Mouse (Mus musculus): ENCODE measurements around the gene Arfgap3. TPM values are rescaled to one million over a fixed set of nuclear protein-coding genes. Genes with fewer than 3 reads are reported as not detected.
"Not testable (repeated sequence)": the region's sequence is repeated elsewhere in the genome, so short reads cannot be mapped to it uniquely, and the experiment has no call there.

The Arfgap3 gene
- polyA plus RNA-seq, 1 experiment = 24.9 TPM

GRCm38 (mm10) chr15:83290899-83291298 is 59.1 kb downstream of the Arfgap3 start:
- TF ChIP-seq POLR2A (IDR thresholded peaks at IDR 0.05; ENCODE audit: extremely low read depth, insufficient read depth, low read length) (no peak), CTCF (IDR thresholded peaks at IDR 0.05; ENCODE audit: extremely low read depth, insufficient read depth, low read length) (no peak)
- H3K4me3 ChIP-seq (ENCODE audit: insufficient read depth, low read length) = no peak overlapping the region
- H3K27ac ChIP-seq (ENCODE audit: insufficient read depth, low read length) = no peak overlapping the region
- no peaks in the 10 kb centered on the region for H3K4me1 ChIP-seq (ENCODE audit: control insufficient read depth, insufficient read depth, low read length)

DNA sequence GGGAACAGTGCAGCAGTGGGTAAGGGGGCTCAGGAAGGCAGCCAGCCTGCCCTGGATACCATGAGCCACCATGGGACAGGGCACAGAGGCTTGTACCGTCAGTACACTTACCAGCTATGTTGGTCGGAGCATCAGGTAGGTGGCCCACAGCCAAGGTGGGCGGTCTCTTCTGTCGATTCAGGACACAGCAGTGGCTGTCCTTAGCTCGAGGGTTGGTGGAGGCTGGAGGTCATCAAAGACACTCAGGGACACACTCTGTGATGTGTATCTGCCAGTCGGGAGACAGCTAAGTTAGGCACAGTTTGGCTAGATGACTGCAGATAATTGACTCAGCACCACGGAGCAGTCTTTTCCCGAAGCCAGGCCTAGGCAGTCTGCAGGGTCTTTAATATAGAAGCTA is 65.2 kb downstream of the Arfgap3 start:
- Histone ChIP-seq H3K4me1 (ENCODE audit: control insufficient read depth, insufficient read depth, low read length) (no peaks in the 10 kb centered on the region), H3K4me3 (ENCODE audit: insufficient read depth, low read length) (no peak overlapping the region)
- no peak for TF ChIP-seq CTCF (IDR thresholded peaks at IDR 0.05; ENCODE audit: extremely low read depth, insufficient read depth, low read length)
- no peak for TF ChIP-seq POLR2A (IDR thresholded peaks at IDR 0.05; ENCODE audit: extremely low read depth, insufficient read depth, low read length)

GRCm38 (mm10) chr15:83282397-83282796 is 67.7 kb downstream of the Arfgap3 start:
- no peak overlapping the region for H3K4me3 ChIP-seq (ENCODE audit: insufficient read depth, low read length)
- TF ChIP-seq CTCF (IDR thresholded peaks at IDR 0.05; ENCODE audit: extremely low read depth, insufficient read depth, low read length) (no peak), POLR2A (IDR thresholded peaks at IDR 0.05; ENCODE audit: extremely low read depth, insufficient read depth, low read length) (no peak)
- no peaks in the 10 kb centered on the region for H3K4me1 ChIP-seq (ENCODE audit: control insufficient read depth, insufficient read depth, low read length)

More for the DNA sequence above, 65.2 kb downstream of the Arfgap3 start:
- H3K27ac ChIP-seq (ENCODE audit: insufficient read depth, low read length) = no peak overlapping the region

DNA sequence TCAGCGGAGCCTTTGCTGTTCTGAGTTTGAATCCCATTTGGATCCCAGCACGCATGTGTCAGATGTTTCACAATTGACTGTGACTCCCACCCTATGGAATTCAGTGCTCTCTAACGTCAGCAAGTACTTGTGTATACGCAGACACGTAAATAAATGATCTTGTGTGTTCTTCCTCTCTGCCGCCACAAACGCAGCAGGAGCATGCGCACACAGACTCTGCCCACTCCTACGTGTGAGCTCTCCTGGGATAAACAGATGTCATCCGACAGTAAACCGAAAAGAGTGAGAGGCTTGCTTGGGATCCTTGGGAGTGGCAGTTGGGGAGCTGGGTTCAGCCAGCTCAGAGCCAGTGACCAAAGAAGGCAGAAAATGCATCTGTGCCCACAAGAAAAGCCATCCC is 68.7 kb downstream of the Arfgap3 start:
- H3K27ac ChIP-seq (ENCODE audit: insufficient read depth, low read length) = no peak overlapping the region
- TF ChIP-seq CTCF (IDR thresholded peaks at IDR 0.05; ENCODE audit: extremely low read depth, insufficient read depth, low read length) = no peak
- no peak for TF ChIP-seq POLR2A (IDR thresholded peaks at IDR 0.05; ENCODE audit: extremely low read depth, insufficient read depth, low read length)
- no peak overlapping the region for H3K4me3 ChIP-seq (ENCODE audit: insufficient read depth, low read length)
- H3K4me1 ChIP-seq (ENCODE audit: control insufficient read depth, insufficient read depth, low read length) = no peaks in the 10 kb centered on the region

More at GRCm38 (mm10) chr15:83282397-83282796, 67.7 kb downstream of the Arfgap3 start:
- no peak overlapping the region for H3K27ac ChIP-seq (ENCODE audit: insufficient read depth, low read length)

DNA sequence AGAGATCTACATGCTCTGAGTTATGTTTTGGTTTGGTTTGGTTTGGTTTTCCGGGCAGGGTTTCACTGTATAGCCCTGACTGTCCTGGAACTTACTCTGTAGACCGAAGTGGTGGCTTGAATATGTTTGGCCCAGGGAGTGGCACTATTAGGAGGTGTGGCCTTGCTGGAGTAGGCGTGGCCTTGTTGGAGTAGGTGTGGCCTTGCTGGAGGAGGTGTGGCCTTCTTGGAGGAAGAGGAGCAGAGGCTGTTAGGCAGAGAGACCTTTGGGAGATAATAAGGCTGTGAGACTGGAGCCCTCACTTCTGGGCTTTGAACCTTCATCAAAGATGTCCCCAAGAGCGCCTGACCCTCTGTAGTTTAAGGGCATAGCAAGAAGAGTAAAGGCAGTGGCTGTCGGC is 71.5 kb downstream of the Arfgap3 start:
- no peaks in the 10 kb centered on the region for H3K4me1 ChIP-seq (ENCODE audit: control insufficient read depth, insufficient read depth, low read length)
- H3K27ac ChIP-seq (ENCODE audit: insufficient read depth, low read length) = no peak overlapping the region
- TF ChIP-seq CTCF (IDR thresholded peaks at IDR 0.05; ENCODE audit: extremely low read depth, insufficient read depth, low read length) (no peak), POLR2A (IDR thresholded peaks at IDR 0.05; ENCODE audit: extremely low read depth, insufficient read depth, low read length) (no peak)
- H3K4me3 ChIP-seq (ENCODE audit: insufficient read depth, low read length) = no peak overlapping the region

GRCm38 (mm10) chr15:83277451-83277850 is 72.6 kb downstream of the Arfgap3 start:
- no peak overlapping the region for H3K27ac ChIP-seq (ENCODE audit: insufficient read depth, low read length)
- H3K4me1 ChIP-seq (ENCODE audit: control insufficient read depth, insufficient read depth, low read length) = no peaks in the 10 kb centered on the region
- TF ChIP-seq CTCF (IDR thresholded peaks at IDR 0.05; ENCODE audit: extremely low read depth, insufficient read depth, low read length) (no peak), POLR2A (IDR thresholded peaks at IDR 0.05; ENCODE audit: extremely low read depth, insufficient read depth, low read length) (no peak)
- H3K4me3 ChIP-seq (ENCODE audit: insufficient read depth, low read length) = no peak overlapping the region

- H3K27ac ChIP-seq (ENCODE audit: insufficient read depth, low read length); H3K4me1 ChIP-seq (ENCODE audit: control insufficient read depth, insufficient read depth, low read length); H3K4me3 ChIP-seq (ENCODE audit: insufficient read depth, low read length): not testable (repeated sequence)
These were observed 75.8 kb downstream of the Arfgap3 start for GRCm38 (mm10) chr15:83274237-83274636.

- Histone ChIP-seq H3K27ac (ENCODE audit: insufficient read depth, low read length) (no peak overlapping the region), H3K4me3 (ENCODE audit: insufficient read depth, low read length) (no peak overlapping the region), H3K4me1 (ENCODE audit: control insufficient read depth, insufficient read depth, low read length) (no peaks in the 10 kb centered on the region)
- TF ChIP-seq CTCF (IDR thresholded peaks at IDR 0.05; ENCODE audit: extremely low read depth, insufficient read depth, low read length) (no peak), POLR2A (IDR thresholded peaks at IDR 0.05; ENCODE audit: extremely low read depth, insufficient read depth, low read length) (no peak)
These were observed 77.0 kb downstream of the Arfgap3 start for GRCm38 (mm10) chr15:83273017-83273416.

- H3K4me3 ChIP-seq (ENCODE audit: insufficient read depth, low read length); H3K4me1 ChIP-seq (ENCODE audit: control insufficient read depth, insufficient read depth, low read length); H3K27ac ChIP-seq (ENCODE audit: insufficient read depth, low read length): not testable (repeated sequence)
These were observed 78.8 kb downstream of the Arfgap3 start for GRCm38 (mm10) chr15:83271221-83271620.

- H3K4me1 ChIP-seq (ENCODE audit: control insufficient read depth, insufficient read depth, low read length); H3K4me3 ChIP-seq (ENCODE audit: insufficient read depth, low read length); H3K27ac ChIP-seq (ENCODE audit: insufficient read depth, low read length): not testable (repeated sequence)
These were observed 80.1 kb downstream of the Arfgap3 start for GRCm38 (mm10) chr15:83269985-83270384.

- not testable (repeated sequence) for H3K4me1 ChIP-seq (ENCODE audit: control insufficient read depth, insufficient read depth, low read length); H3K4me3 ChIP-seq (ENCODE audit: insufficient read depth, low read length); H3K27ac ChIP-seq (ENCODE audit: insufficient read depth, low read length)
These were observed 81.6 kb downstream of the Arfgap3 start for GRCm38 (mm10) chr15:83268428-83268827.

Measured in cortical plate, adult 2 months (tissue).